Mouse (Mus musculus): ENCODE results near the gene Ddx18.

DNA sequence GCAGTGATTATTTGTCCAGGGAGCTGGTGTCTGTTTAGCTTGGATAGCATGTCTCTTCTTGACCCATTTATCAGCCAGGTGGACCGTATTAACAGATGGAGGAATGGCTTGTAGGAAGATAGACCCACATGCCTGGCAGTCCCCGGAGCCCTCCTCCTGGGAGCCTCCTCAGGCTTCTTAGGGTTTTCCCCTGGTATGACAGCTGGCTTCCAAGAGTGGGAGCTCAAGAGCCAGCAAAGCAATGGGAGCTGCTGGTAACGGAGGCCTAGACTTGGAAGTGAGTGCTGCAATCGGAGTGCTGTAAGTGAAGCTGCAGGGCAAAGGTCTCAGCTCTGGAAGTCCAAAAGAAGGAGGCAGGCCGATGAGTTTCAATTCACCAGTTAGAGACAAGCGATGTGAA lies 37.3 kb upstream of the Ddx18 start:
- TF ChIP-seq CTCF (IDR thresholded peaks at IDR 0.05; ENCODE audit: borderline replicate concordance, extremely low read depth, insufficient read depth, insufficient read length) (peak; percentile 17; the same call in 1 of the 2 replicates), POLR2A (IDR thresholded peaks at IDR 0.05; ENCODE audit: borderline replicate concordance, extremely low read depth, insufficient read depth, insufficient read length, poor library complexity, severe bottlenecking) (no peak)
